Mouse (Mus musculus) testis, adult 2 months (tissue): ENCODE results near the gene Fbxw9.

Source experiments
- CTCF ChIP-seq: fragments of 200-500 bp; IDR thresholded peaks from 2 replicates; pipeline ENCODE4 v1.5.1; 2012; ENCODE audit warnings: low read depth, mild to moderate bottlenecking, inconsistent platforms, low read length, moderate library complexity; ENCODE audit not compliant: control insufficient read depth, insufficient read depth, insufficient replicate concordance
- POLR2A ChIP-seq: fragments of 200-500 bp; IDR thresholded peaks from 2 replicates; pipeline ENCODE4 v1.6.1; 2012; ENCODE audit warnings: low read depth, mild to moderate bottlenecking, inconsistent platforms, low read length, moderate library complexity; ENCODE audit not compliant: control insufficient read depth

GRCm38 (mm10) chr8:85076993-85077392 lies 17.1 kb downstream of the Fbxw9 start:
- peak; percentile 95 for TF ChIP-seq CTCF
- TF ChIP-seq POLR2A = no peak
